Comparison of ENCODE assay signal across 19 mouse cellular contexts in the genomic region with DNA sequence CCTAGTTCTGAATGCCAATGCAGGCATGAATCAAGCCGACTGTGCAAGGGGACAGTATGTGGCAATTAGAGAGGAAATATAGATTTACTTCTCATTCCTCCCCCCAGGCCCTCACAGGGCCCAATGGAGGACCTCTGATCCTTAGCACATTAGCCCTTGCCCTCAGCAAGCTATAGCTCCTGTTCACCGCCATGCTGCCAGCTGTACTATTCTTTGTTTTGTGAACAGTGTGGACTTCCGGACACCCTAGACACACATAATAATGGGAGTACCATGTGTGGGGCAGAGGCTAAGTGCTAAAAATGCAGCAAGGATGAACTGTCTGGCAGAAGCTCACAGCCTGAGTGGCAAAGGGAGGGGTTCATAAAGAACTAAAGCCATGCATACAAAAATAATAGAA.
DNase-seq lines count a peak whose midpoint lies in the region; ATAC-seq and TF ChIP-seq lines count a peak whose summit lies in the region.
"Had no signal": no experiment of that assay in that cellular context is flagged by ENCODE, and none has a peak within 500 bp of the region (broad histone marks: within the 10 kb centered on the region; RNA-seq: fewer than 3 reads in every experiment).

No protein-coding gene starts in this region.

- H3K36me3 ChIP-seq in embryonic facial prominence, embryonic 11.5 days (replicated peaks; ENCODE audit: control insufficient read depth, insufficient read depth, low read depth, low read length), result no peaks in the 10 kb centered on the region
- H3K36me3 ChIP-seq in embryonic facial prominence, embryonic 10.5 days (replicated peaks), result no peaks in the 10 kb centered on the region
- H3K36me3 ChIP-seq in kidney, embryonic 16.5 days (ENCODE audit: insufficient read depth, low read length), result no peaks in the 10 kb centered on the region
- H3K36me3 ChIP-seq: heart, embryonic 13.5 days had no signal

- no peaks in the 10 kb centered on the region for H3K9me3 ChIP-seq in embryonic facial prominence, embryonic 11.5 days (replicated peaks; ENCODE audit: control insufficient read depth, low read length)
- H3K9me3 ChIP-seq in embryonic facial prominence, embryonic 10.5 days, result no peaks in the 10 kb centered on the region
- no peaks in the 10 kb centered on the region for H3K9me3 ChIP-seq in kidney, embryonic 16.5 days (ENCODE audit: low read length)
- H3K9me3 ChIP-seq: forebrain, embryonic 13.5 days; heart, embryonic 13.5 days had no signal

- H3K27ac ChIP-seq in embryonic facial prominence, embryonic 11.5 days (replicated peaks; ENCODE audit: low read depth, low read length), result no peak overlapping the region
- no peak overlapping the region for H3K27ac ChIP-seq in embryonic facial prominence, embryonic 10.5 days (replicated peaks)
- no peak overlapping the region for H3K27ac ChIP-seq in kidney, embryonic 16.5 days (ENCODE audit: low read length)
- no peak overlapping the region for H3K27ac ChIP-seq in gastrocnemius, adult 2 months
- H3K27ac ChIP-seq: forebrain, embryonic 13.5 days; heart, embryonic 13.5 days; hindbrain, postnatal 0 days had no signal

- intact Hi-C loops in gastrocnemius, adult 2 months (cut with DNase I), result no loop called here

- 0 out of 2 replicates have a peak, but pooled peaks have one; percentile 39 for ATAC-seq in embryonic facial prominence, embryonic 11.5 days (replicated peaks; ENCODE audit: insufficient number of reproducible peaks, low FRiP score, low TSS enrichment, low read depth)
- peak; percentile 65; the same call in 1 of the 2 replicates for ATAC-seq in kidney, embryonic 16.5 days (ENCODE audit: low FRiP score, low TSS enrichment)
- ATAC-seq in granulocyte monocyte progenitor cell, adult 5-6 weeks (replicated peaks; ENCODE audit: poor library complexity, severe bottlenecking), result 0 out of 2 replicates have a peak, but pooled peaks have one; percentile 31
- ATAC-seq in megakaryocyte progenitor cell, adult 5-6 weeks (replicated peaks; ENCODE audit: poor library complexity), result peak; percentile 32
- ATAC-seq: forebrain, embryonic 13.5 days; forebrain, postnatal 0 days; hindbrain, postnatal 0 days had no signal

- H3K4me2 ChIP-seq in embryonic facial prominence, embryonic 11.5 days (ENCODE audit: low read depth, low read length), result no peak overlapping the region
- H3K4me2 ChIP-seq in kidney, embryonic 16.5 days (replicated peaks; ENCODE audit: low read depth, low read length), result no peak overlapping the region
- H3K4me2 ChIP-seq: forebrain, embryonic 13.5 days; heart, embryonic 13.5 days had no signal

- H3K9ac ChIP-seq in embryonic facial prominence, embryonic 11.5 days (replicated peaks; ENCODE audit: low read length), result no peak overlapping the region
- H3K9ac ChIP-seq in kidney, embryonic 16.5 days (replicated peaks; ENCODE audit: low read length), result no peak overlapping the region
- H3K9ac ChIP-seq: forebrain, embryonic 13.5 days; forebrain, postnatal 0 days; heart, embryonic 13.5 days had no signal

- H3K4me3 ChIP-seq in embryonic facial prominence, embryonic 11.5 days (ENCODE audit: low read depth, low read length), result no peak overlapping the region
- H3K4me3 ChIP-seq in embryonic facial prominence, embryonic 10.5 days, result no peak overlapping the region
- H3K4me3 ChIP-seq in kidney, embryonic 16.5 days (ENCODE audit: low read length), result no peak overlapping the region
- H3K4me3 ChIP-seq in gastrocnemius, adult 2 months, result no peak overlapping the region
- H3K4me3 ChIP-seq: forebrain, embryonic 13.5 days; heart, embryonic 13.5 days had no signal

- 72% methylated on average over 3 of the region's 3 CpGs for WGBS in embryonic facial prominence, embryonic 11.5 days
- 70% methylated on average over 3 of the region's 3 CpGs for WGBS in embryonic facial prominence, embryonic 10.5 days
- 40% methylated on average over 3 of the region's 3 CpGs for WGBS in kidney, embryonic 16.5 days

- no peak for TF ChIP-seq CTCF in gastrocnemius, adult 2 months (IDR thresholded peaks at IDR 0.05)

- no peaks in the 10 kb centered on the region for H3K27me3 ChIP-seq in embryonic facial prominence, embryonic 11.5 days (ENCODE audit: control insufficient read depth, insufficient read depth, low read length)
- H3K27me3 ChIP-seq in embryonic facial prominence, embryonic 10.5 days (replicated peaks; ENCODE audit: low read depth, poor library complexity, severe bottlenecking), result no peaks in the 10 kb centered on the region
- no peaks in the 10 kb centered on the region for H3K27me3 ChIP-seq in kidney, embryonic 16.5 days (ENCODE audit: insufficient read depth, low read length)
- H3K27me3 ChIP-seq: CH12.LX; forebrain, embryonic 13.5 days; heart, embryonic 13.5 days had no signal

- H3K4me1 ChIP-seq in embryonic facial prominence, embryonic 11.5 days (ENCODE audit: control insufficient read depth, insufficient read depth, low read length), result no peaks in the 10 kb centered on the region
- H3K4me1 ChIP-seq in embryonic facial prominence, embryonic 10.5 days, result 0 out of 2 replicates have a peak, but pooled peaks cover 3% of the 10 kb centered on the region
- H3K4me1 ChIP-seq in kidney, embryonic 16.5 days (ENCODE audit: insufficient read depth, low read length), result no peaks in the 10 kb centered on the region
- H3K4me1 ChIP-seq: forebrain, embryonic 13.5 days had no signal

- DNase-seq in embryonic facial prominence, embryonic 11.5 days (ENCODE audit: low spot score), result no peak
- no peak for DNase-seq in embryonic facial prominence, embryonic 10.5 days (ENCODE audit: low spot score)
- DNase-seq in kidney, postnatal 10 days, result no peak
- no peak for DNase-seq in gastrocnemius, adult 2 months
- DNase-seq: adrenal gland, adult 8-10 months; adrenal gland, postnatal 36 days; cerebellum, adult 8-10 months; cerebellum, postnatal 25 days; forebrain, postnatal 0 days; gastrocnemius, postnatal 25 days; heart, adult 11 months; heart, postnatal 36 days had no signal
